Mouse (Mus musculus) neural tube, embryonic 10.5 days (tissue): ENCODE data around the gene Stap1.

Source experiments
- DNase-seq: peaks from one replicate; pipeline ENCODE4 v3.0.0-alpha.2; 2017; ENCODE audit warnings: low spot score; ENCODE audit errors: extremely low spot score

Stap1 gene

DNA sequence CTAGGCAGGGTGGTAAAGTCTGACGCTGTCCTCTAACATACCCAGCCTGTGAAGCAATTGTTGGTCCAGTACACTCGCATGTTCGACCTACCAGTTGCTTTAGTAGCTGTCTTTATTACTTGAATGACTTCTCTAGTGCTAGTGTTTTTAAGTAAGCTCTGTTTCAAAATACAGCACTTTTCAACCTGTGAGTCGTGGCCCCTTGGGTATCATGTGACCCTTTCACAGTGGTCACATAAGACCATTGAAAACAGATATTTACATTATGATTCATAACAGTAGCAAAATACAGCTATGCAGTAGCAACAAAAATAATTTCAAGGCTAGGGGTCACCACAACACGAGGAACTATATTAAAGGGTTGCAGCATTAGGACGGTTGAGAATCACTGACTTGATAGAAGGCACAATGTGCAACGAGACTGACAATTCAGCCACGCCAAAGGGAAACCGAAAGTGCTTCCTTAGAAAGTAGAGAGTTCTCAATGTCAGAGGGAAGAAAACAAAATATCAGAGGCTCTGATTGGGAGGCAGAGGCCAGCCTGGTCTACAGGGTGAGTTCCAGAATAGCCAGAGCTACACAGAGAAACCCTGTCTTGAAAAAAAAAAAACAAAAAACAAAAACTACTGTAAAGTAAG, 47.0 kb downstream of the Stap1 start:
- DNase-seq = no peak

DNA sequence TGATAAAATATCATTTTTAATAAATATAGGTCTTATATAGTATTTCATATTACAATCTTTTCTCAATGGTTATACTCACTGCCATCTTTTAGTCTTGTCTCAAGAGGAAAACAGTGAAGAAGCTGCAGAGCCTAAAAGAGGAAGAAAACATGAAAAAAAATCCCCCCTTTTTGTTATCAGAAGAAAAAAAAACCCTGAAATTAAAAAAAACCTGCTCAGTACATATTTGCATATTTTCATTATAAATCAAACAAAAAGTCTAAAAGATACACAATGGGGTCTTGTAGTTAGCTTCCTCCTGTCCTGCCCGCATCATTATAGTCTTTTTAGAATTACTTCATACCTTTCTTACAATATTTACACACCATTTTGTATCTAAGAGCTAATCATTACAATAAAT, 57.2 kb downstream of the Stap1 start:
- no peak for DNase-seq

- DNase-seq = no peak
Measured at GRCm38 (mm10) chr5:86129828-86130227, 58.3 kb downstream of the Stap1 start.
